Mouse (Mus musculus) cortical plate, adult 2 months (tissue): ENCODE data around the gene Itga9.

Source experiments
- CTCF ChIP-seq: fragments of 200-500 bp; IDR thresholded peaks from 2 replicates; pipeline ENCODE4 v1.5.1; 2011; ENCODE audit warnings: mild to moderate bottlenecking, control low read depth, low read length; ENCODE audit not compliant: insufficient read depth; ENCODE audit errors: extremely low read depth
- POLR2A ChIP-seq: fragments of 200-500 bp; IDR thresholded peaks from 2 replicates; pipeline ENCODE4 v1.6.1; 2011; ENCODE audit warnings: mild to moderate bottlenecking, low read length, control low read depth; ENCODE audit not compliant: insufficient read depth; ENCODE audit errors: extremely low read depth

- TF ChIP-seq CTCF (no peak), POLR2A (no peak)
These were observed 26.3 kb downstream of the Itga9 start for GRCm38 (mm10) chr9:118632758-118633143.
